Mouse (Mus musculus) frontal cortex, adult 2 months (tissue): ENCODE data around the gene Gpr39. TPM values are rescaled to one million over a fixed set of nuclear protein-coding genes. Genes with fewer than 3 reads are reported as not detected.

Experiments
- DNase-seq, 2 experiments: peaks; one replicate each; pipeline ENCODE4 v3.0.0; 2022; ENCODE audit warnings: low spot score in 1 of 2; ENCODE audit errors: extremely low spot score in 1 of 2
- polyA plus RNA-seq: library from polyadenylated mRNA; depleted of rRNA; stranded (reverse); fragments of >200 nt; gene quantifications from 2 replicates; pipeline ENCODE4 v1.2.3, GENCODE M21; 2012

The Gpr39 gene
- polyA plus RNA-seq, 1 experiment, result 0.10 TPM

DNA sequence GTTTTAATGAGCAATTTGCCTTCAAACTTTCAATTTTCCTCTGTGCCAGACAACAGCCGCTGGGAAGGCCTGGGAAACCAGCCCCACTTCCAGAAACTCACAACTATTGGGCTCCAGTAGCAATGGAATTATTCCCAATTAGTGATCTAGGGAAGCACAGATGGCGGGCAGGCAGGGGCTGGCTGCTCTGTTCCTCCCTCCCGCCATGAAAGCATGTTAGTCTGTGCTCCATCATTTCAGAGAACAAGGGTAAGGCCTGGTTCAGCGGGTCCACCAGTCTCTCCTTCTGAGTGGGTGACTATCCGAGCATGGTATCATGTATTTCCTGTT lies 83.9 kb downstream of the Gpr39 start:
- peak in 1 of 2 experiments; percentile 3 for DNase-seq

DNA sequence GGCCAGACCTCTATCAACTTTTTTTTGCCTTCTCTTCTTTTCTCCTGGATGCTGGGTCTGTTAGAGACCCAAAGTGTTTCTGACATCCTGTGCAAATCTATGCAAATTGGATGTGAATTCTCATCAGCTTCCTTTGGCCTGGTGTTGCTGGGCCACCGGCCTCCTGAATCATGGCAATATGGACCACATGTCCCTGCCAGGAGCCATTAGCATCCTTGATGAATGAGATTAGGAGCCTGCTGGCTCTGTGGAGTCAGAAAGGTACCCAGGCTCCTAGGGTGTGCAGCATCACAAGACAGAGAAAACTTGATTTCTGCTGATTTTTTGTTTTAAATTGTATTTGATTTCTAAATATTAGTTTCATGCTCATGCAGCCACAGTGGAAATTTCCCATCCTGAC lies 85.3 kb downstream of the Gpr39 start:
- DNase-seq, result no peak

DNA sequence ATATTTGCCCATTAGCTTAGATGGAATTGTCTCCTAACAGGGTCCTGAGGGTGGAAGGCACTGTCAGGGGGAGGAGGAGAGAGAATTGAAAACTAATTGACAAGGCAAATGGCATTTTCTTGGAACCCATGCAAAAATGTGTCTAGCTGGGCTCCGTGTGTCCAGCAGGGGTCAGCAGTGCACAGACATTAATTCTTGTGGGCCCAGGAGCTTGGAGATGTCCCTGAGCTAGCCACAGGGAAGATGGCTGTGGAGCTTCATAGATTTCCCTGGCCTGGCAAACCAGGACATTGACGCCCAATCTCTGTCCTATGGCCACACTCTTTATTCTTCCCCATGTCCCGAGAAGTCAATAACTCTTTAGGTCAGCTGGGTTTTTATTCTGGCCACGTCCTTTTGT lies 113.0 kb downstream of the Gpr39 start:
- DNase-seq, result peak in 1 of 2 experiments; percentile 80

DNA sequence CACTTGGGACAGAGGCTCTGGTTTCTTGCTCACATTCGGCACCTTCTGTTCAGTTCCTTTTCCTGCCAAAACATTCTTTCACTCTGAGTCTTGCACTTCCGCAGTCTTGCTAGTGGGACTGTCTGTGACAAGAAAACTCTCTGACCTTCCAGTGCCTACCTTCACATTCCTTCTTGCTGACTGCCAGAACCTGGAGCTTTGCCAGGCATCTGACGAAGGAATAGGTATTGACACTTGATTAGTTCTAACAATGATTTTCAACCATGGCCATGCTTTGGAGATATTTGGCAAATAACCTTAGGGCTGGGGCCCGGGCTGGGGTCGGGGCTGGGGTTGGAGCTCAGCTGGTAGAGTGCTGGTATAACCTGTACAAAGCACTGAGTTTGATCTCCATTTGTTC lies 123.7 kb downstream of the Gpr39 start:
- no peak for DNase-seq

DNA sequence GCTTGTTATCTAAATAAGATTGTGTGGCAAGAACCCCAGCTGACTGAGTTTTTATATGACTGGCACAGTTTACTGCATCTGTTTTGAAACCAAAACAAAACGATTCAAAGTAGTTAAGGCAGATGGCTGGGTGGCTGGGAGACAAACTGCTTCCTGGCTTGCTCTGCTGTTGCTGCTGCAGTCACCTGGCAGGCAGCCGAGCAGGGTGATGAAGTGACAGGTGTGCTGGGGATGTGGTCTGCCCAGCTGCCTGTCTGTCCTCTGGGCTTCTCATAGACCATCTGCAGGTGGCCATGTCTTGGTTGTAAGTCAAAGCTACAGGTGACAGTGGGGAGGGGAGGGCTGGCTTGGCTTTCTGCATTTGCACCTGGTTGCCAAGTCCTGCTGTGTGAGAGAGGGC lies 131.6 kb downstream of the Gpr39 start:
- DNase-seq, result peak in 1 of 2 experiments; percentile 28

DNA sequence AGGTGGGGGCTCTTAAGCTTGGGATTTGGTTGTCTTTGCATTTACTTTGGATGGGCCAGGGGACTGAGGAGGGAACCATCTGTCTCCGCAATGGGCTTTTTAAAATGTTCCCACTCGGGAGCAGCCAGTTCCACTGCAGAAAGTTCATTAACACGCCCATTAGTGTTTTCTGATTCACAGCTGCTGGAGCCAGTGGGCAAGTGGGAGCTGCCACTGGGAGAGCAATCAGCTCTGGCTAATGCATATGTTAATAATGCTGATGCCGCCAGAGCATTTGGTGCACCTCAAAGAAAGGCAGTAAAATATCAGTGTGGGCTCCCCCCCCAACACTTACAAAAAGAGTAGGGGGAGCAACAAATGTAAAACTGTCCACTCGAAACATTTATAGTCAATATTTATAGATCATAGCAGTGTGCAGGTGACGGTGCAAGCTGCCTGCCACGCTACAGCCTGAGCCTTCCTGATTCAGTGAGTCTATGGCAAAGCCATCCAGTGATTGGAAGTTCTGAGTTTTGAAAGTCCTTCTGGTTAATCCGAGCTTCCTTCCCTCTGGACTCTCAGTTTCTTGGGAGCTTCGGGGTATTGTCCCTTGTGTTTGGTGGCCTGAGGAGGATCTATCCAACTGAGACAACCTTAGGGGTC lies 136.5 kb downstream of the Gpr39 start:
- DNase-seq, result no peak

DNA sequence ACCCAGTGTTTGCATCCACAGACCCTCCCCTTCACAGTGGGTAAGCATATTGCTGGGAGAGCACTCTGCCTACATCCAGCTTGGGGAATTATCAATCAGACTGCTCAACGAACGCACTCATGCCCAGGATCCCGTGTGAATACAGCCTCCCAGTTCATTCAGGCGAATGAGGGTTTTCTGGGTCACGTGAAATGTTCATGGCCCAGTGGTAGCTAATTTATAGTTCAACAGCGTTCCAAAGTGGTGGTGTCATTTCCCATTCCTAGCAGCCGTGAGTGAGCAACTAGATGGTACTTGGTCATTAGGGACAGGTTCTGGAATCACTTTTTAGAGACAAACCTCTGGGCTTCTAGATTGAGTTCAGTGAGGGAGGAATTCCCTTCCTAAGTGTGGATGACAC lies 144.3 kb downstream of the Gpr39 start:
- DNase-seq, result no peak

DNA sequence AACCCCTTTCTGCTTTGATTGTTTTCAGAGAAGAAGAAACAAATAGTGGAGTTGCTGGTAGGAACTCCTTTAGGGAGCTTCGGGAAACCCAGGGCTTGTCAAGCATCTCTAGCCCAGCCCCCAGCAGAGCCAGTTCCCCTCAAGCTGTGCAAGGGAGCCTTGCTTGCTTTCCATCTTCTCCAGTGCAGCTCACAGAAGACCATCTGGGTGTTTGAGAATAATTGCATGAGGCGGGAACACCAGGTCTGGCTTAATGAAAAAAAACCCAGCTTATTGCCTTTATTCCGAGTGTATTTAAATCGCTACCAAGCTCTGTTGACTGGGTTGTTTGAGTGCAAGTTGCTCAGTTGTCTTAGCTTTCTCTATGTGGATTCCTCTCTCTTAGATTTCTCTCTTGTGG lies 146.8 kb downstream of the Gpr39 start:
- no peak for DNase-seq

DNA sequence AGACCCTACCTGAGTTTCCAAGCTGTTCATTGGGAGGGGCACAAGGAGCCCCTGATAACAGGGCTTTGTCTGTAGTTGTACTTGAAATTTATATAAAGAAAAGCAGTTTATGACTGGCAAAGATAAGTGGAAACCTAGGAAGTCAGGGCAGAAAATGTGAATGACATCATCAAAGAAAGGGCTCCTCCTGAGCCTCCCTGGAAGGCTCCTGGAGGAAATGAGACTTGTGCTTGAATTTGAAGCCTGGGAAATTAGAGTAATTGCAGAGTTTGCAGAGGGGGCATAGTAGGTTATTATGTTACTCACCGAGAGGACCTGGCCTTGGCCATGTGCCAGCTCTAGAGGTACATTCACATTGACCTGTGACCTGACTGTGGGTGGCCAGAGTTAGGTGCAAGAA lies 160.7 kb downstream of the Gpr39 start:
- DNase-seq, result no peak

DNA sequence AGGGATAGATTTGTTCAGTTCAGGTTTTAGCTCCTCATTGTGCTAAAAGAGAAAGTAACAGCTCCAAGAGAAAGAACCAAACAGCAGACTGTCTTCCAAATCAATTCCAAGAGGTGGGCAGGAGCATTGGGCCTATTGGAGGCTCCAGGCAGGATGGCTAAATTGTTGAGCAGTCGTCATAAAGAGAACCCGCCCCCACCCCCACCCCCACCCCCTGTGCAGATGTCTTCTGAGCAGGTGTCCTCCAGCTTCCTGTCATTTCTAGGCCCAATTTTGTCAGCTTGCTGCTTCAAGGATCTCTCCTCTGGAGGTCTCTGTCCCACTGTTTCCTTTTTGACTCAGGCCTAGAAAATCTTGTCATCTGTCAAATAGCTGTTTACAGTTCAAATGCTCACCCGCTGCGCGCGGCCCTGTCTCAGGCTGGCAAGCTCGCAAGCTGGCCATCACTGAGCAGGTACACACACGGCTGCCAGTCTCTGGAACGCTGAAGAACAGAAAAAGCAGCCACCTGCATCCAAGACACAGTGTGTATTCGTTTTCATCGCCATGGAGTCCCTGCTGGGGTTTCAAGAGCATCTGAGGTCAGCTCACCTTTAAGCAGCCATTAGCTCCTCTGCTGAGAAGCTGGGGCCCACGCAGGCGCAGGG lies 163.1 kb downstream of the Gpr39 start:
- no peak for DNase-seq

DNA sequence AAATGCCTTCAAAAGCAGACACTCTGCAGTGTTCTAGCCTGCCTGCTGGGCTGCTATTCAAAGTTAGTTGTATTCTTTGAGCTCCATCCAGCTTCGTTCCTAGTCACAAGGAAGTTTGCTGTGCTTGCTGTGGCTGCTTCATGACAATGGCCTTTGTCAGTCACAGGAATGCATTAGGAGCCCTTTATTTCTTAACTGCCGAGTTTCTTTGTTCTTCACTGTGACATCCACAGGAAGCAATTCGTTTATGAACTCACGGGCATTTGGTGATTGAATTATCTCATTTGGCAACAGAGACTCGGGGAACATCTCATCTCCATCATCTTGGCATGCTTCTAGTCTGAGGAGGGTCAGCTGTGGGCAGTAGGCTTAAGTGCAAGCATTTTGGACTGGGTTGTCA lies 177.9 kb downstream of the Gpr39 start:
- no peak for DNase-seq

DNA sequence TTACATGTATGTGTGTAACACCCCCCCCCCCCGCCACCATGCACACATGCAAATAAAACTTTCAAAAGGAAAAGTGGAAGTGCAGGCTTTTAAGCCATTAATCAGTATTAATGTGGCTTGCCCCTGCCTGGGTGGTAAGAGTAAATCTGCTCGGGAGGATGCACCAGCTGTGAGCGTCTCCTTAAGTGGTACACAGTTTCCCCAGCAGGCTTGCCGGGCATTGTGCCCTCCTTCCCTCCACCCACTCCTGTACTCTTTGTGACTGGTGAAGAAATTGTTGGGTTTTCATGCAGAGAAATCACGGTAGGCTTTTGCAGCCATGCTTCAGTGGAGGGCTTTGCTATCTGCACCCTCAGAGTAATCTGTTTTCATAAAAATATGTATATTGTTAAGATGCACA lies 181.8 kb downstream of the Gpr39 start:
- peak; percentile 9 to 50 for DNase-seq

DNA sequence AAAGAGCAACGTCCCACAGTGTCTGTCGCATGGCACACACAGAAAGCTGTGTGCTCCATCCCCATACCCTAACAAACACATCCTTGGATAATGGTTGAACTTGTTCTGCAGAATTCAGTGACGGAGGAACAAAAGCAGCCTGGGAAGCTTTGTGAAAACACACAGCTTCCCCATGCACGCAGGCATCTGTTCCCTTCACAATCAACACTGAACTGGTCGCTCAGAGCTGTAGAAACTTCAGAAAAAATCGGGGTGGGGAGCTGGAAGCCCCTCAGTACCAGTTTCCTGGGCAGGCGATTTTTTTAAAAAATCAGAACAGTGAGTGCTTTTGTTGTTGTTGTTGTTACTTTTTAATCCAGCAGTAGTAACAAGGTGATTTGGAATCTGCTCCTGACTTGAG lies 193.3 kb downstream of the Gpr39 start:
- DNase-seq, result no peak

DNA sequence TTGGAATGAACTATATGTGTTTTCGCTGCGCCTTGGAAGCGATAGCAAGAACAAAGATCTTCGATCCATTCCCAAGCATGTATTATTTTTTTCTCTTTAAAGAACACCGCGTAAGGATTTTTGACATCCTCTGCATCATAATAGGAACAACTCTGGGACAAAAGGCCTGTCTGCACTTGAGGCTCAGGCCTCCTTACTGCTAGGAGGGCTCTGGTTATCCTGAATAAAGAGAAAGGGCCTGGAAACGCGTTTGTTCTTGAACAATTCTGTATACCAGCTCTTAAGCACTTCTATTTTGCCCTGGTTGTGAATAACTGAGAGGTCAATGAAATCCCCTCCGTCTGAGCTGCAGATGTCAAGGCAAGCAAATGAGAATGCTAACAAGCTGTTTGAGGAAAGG lies 216.4 kb downstream of the Gpr39 start:
- no peak for DNase-seq

DNA sequence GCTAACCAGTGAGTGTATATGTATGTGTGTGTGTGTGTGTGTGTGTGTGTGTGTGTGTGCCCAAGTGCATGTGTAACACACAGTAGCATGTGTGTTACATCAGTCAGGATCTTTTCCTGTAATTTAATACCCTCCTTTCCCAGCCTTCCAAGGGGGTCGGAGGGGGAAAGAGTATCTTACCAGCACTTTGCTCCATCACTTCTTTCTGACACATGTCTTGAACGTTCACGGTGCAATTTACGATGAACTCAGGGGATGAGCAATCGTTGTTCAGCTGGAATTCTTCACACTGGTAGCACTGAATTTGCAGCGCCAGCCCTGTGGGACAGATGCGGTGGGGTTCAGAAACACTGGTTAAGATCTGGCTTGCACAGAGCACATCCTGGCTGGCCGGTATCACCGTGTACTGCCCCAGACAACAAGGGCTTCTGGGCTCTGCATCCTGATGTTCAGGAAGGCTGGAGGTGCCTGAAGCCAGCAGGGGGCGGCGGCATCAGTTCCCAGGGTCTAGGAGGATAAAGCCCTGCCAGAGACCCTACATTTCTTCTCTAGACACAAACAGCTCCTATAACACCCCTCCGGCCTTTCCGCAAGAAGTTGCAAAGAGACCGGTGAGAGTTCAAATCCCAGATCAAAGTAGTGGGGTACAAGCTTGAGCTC lies 233.5 kb downstream of the Gpr39 start:
- peak in 1 of 2 experiments; percentile 11 for DNase-seq

DNA sequence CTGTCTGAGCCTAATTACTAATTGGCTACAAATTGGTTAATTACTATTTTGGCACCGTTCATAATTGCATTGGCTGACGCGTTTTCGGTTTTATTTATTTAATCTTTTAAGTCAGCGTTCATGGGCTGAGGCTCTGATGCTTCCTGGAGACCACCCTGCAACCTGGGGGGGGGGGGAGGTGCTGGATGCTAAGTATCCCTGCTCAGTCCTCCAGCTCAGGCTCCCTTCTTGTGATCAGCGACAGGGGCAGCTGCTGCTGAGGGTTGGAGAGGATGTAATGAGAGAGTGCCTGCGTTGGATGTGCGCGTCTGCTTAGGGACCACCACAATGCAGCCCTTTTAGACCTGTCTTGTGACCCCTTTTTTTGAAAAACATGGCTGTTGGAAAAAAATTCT lies 234.1 kb downstream of the Gpr39 start:
- no peak for DNase-seq

DNA sequence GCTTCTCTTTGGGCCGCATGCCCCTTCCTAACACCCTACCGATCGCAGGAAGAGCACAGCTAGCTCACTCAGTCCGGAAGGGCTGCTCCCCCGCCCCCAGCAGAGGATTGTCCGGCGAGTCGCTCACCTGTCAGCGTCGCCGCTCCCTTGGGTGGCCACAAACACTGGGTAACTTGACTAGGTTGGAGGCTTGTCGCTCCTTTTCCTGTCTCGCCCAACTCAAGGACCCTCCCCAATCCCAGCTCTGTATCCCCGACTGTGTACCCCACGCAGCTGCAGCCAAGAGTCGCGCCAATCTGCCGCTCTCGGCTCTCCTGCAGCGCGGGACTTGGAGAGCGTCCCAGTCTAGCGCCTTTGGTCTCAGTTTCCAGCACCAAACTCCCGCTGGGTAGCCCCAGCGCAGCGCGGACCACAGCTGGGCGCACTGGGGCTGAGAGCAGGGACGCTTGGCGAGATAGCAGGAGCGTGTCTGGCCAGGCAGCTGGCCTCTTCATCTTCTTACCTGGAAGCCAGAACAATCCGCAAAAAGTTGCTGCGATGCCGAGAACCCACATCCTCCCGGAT lies 234.6 kb downstream of the Gpr39 start:
- DNase-seq, result peak; percentile 3 to 43

DNA sequence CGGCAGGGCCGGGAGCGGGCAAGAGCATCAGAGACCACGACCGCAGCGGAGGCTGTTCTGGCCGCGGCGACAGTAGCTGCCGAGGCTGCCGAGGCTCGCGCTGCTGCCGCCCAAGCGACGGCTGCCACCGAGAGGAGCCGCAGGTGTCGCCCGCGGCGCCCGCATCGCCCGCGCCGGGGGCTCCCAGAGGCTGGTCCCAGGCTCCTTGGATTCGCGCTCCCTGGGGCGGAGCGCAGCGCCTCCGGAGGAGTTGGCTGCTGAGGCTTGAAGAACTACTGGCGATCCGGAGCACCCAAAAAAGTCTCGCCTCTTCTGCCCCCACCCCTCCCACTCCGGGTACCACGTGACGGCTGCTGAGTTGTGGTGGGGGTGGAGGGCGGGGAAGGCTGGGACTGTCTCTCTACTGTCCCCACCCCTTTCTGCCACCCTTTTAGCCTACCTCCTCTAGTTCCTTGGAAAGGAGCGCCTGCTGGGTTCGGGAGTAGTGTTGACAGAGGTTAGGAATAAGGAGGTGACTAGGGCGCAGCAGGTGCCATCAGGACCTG lies 235.2 kb downstream of the Gpr39 start:
- peak; percentile 11 to 66 for DNase-seq

DNA sequence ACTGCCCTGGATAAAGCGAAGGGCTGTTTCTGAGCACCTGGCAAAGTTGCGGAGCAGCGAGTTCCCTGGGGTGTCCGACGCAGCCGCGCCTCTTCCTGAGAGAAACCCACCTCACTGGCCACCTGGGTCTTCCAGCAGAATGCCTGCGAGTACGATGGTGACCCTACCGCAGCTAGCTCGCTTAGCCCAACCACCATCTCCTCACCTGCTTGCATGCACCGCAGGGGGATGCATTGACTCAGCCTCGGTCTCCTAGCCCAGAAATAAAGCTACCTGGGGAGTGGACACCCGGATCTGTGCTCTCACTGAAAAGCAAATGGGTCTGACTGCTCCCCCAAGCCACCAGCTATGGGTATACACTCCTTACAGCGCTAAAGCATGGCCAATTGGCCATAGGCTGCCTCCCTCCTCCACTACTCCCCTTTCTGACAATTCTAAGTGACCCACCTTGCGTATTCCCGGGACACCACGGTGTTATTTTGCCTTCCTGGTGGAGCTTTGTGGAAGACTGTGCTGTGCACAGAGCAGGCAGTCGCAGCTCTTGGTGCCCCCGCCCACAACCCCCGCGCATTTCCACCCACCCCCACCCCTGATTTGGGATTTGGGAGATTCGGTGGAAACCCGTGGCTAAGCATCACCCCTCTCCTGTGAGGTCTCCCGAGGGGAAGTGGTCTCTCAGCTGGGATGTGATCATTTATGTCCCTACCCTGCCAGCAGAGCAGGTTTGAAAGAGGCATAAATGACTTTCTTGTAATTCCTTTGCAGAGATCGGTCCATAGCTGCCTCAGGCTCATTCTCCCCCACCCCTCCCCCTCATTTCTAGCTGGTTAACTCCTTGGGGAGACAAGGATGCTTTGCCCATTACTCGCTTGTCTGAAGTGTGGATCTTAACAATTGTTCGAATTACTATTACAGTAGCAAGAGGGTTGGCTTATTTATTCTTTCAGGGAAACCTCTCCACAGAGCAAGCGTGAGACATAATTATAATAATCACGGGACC lies 236.1 kb downstream of the Gpr39 start, which contains the start of gene Lypd1:
TSS of gene Lypd1 (minus strand) at position 501 of the 1,000 bp plus-strand sequence.
- DNase-seq, result no peak

DNA sequence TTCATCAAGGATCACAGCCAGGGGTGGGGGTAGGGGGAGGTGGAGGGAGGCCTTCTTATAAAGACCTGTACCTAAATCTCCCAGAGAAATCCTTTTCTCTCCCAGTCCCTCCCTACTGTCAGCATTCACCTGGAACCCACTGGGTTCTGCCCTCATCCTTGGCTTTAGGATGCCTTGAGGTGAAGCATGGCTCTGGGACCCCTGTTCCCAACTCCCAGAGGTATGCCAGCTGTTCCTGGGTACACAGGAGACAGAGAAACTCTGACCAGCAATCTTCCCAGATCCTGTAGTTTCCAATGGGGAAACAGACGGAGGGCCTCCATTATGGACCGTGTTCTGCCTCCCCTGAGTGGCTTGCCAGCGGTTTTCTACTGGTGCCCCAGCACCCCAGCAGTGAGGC lies 243.9 kb downstream of the Gpr39 start:
- DNase-seq, result no peak
